Mouse (Mus musculus) stomach, embryonic 14.5 days (tissue): ENCODE results near the gene Ncoa3. TPM values are rescaled to one million over a fixed set of nuclear protein-coding genes. Genes with fewer than 3 reads are reported as not detected.

ENCODE experiments used
- ATAC-seq: fragments of 200-750 bp; cut with Nextera tagmentation; 2 replicates; pipeline ENCODE4 v1.8.0; 2017; ENCODE audit warnings: low read depth, moderate TSS enrichment; ENCODE audit not compliant: insufficient number of reproducible peaks, insufficient read depth, low FRiP score
- H3K27ac ChIP-seq: fragments of 300-500 bp; sonication (generic); 2 replicates; pipeline ENCODE4 v1.5.1; 2014; ENCODE audit warnings: mild to moderate bottlenecking, low read length, moderate library complexity, mixed read lengths
- H3K27me3 ChIP-seq: fragments of 300-500 bp; sonication (generic); 2 replicates; pipeline ENCODE4 v1.6.1; 2014; ENCODE audit warnings: low read length, control low read depth, mixed read lengths; ENCODE audit not compliant: control insufficient read depth, insufficient read depth
- H3K36me3 ChIP-seq: fragments of 300-500 bp; sonication (generic); 2 replicates; pipeline ENCODE4 v1.6.1; 2014; ENCODE audit warnings: mild to moderate bottlenecking, control low read depth, low read length, moderate library complexity, mixed read lengths; ENCODE audit not compliant: control insufficient read depth, insufficient read depth
- H3K4me1 ChIP-seq: fragments of 300-500 bp; sonication (generic); 2 replicates; pipeline ENCODE4 v1.6.1; 2014; ENCODE audit warnings: low read length, control low read depth, mixed read lengths; ENCODE audit not compliant: control insufficient read depth, insufficient read depth
- H3K4me2 ChIP-seq: fragments of 300-500 bp; sonication (generic); replicated peaks from 2 replicates; pipeline ENCODE4 v1.6.1; 2014; ENCODE audit warnings: low read depth, low read length, control low read depth
- H3K4me3 ChIP-seq: fragments of 300-500 bp; sonication (generic); 2 replicates; pipeline ENCODE4 v1.5.1; 2014; ENCODE audit warnings: low read depth, low read length, control low read depth
- H3K9ac ChIP-seq: fragments of 300-500 bp; sonication (generic); replicated peaks from 2 replicates; pipeline ENCODE4 v1.6.1; 2014; ENCODE audit warnings: low read depth, mild to moderate bottlenecking, control low read depth, low read length, moderate library complexity, mixed read lengths
- H3K9me3 ChIP-seq: fragments of 300-500 bp; sonication (generic); 2 replicates; pipeline ENCODE4 v1.6.1; 2016; ENCODE audit warnings: low read depth, low read length, control low read depth; ENCODE audit not compliant: control insufficient read depth
- WGBS: fragments of 180-500 bp; shearing (Covaris S2); extraction: QIAGEN DNeasy Blood & Tissue Kit; methylation state at CpG from one replicate; pipeline ENCODE4 v1.1.7; 2014; 5-methylcytosine and 5-hydroxymethylcytosine counted together
- polyA plus RNA-seq: library from polyadenylated mRNA; unstranded; fragments of >200 nt; fragmentation: Nextera tagmentation; extraction: Ambion mirVana; gene quantifications from 2 replicates; pipeline ENCODE4 v1.2.1, GENCODE M21; 2014

Gene Ncoa3
- polyA plus RNA-seq, 1 experiment from 2014 or later, result 25.7 TPM

GRCm38 (mm10) chr2:166051966-166052365 is 59.5 kb downstream of the Ncoa3 start:
- peaks cover 76% of the 10 kb centered on the region for H3K36me3 ChIP-seq
- H3K9ac ChIP-seq, result no peak overlapping the region
- no peak overlapping the region for H3K27ac ChIP-seq
- H3K4me3 ChIP-seq, result no peak overlapping the region
- no peaks in the 10 kb centered on the region for H3K27me3 ChIP-seq
- 92% methylated on average over 7 of the region's 7 CpGs for WGBS
- ATAC-seq, result no peak
- no peak overlapping the region for H3K4me2 ChIP-seq
- H3K9me3 ChIP-seq, result no peaks in the 10 kb centered on the region
- no peaks in the 10 kb centered on the region for H3K4me1 ChIP-seq

DNA sequence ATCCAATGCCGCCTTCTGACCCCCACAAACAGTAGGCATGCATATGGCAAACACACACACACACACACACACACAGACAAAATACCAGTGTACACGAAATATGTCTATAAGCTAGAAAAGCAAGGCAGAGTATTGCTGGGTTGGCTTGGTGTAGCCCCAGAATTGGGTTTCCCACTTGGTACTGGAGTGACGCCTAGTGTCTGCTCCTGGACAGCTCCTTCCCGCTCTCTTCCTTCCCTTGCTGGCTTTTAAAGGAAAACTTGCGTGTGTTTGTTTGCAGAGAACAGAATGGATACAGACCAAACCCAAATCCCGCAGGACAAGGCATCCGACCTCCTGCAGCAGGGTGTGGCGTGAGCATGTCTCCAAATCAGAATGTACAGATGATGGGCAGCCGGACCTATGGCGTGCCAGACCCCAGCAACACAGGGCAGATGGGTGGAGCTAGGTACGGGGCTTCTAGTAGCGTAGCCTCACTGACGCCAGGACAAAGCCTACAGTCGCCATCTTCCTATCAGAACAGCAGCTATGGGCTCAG is 61.6 kb downstream of the Ncoa3 start:
- ATAC-seq, result no peak
- H3K4me1 ChIP-seq, result no peaks in the 10 kb centered on the region
- H3K27me3 ChIP-seq, result no peaks in the 10 kb centered on the region
- no peak overlapping the region for H3K4me2 ChIP-seq
- no peak overlapping the region for H3K9ac ChIP-seq
- H3K36me3 ChIP-seq, result peaks cover 68% of the 10 kb centered on the region
- H3K27ac ChIP-seq, result no peak overlapping the region
- no peak overlapping the region for H3K4me3 ChIP-seq
- H3K9me3 ChIP-seq, result no peaks in the 10 kb centered on the region
- WGBS, result 91% methylated on average over 14 of the region's 14 CpGs

DNA sequence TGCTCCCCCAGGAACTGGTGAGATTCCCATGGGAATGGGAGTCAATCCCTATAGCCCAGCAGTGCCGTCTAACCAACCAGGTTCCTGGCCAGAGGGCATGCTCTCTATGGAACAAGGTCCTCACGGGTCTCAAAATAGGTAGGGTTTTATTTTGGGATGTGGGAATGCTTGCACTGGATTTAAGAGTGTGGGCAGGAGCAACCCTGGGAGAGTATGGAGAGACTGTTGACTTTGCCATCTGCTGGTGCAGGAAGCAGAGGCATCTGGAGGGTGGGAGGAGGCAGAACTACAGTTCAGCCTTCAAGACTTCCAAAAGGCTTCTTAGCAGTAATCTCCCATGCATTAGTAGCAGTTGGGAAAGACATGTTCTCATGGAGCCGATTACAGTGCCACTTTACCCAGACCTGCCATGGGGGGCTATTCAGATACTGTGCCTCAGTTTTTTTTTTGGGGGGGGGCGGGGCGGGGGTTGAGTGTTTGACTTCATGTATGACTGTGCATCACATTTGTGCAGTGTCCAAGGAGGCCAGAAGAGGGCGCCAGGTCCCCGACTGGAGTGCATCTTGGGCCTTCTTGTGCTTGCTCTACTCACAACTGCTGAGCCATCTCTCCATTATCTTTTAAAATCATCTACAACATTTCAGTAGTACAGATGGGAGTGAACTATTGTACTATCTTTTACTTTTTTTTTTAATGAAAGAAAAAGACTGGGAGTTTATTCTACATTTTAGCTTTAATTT is 67.4 kb downstream of the Ncoa3 start:
- Histone ChIP-seq H3K27me3 (no peaks in the 10 kb centered on the region), H3K4me3 (no peak overlapping the region), H3K27ac (no peak overlapping the region), H3K36me3 (peaks cover 56% of the 10 kb centered on the region), H3K4me2 (no peak overlapping the region), H3K4me1 (0 out of 2 replicates have a peak, but pooled peaks cover 4% of the 10 kb centered on the region), H3K9me3 (no peaks in the 10 kb centered on the region), H3K9ac (no peak overlapping the region)
- ATAC-seq, result no peak
- WGBS, result 87% methylated on average over 7 of the region's 7 CpGs

- ATAC-seq, result no peak
- 0 out of 2 replicates have a peak, but pooled peaks cover 4% of the 10 kb centered on the region for H3K4me1 ChIP-seq
- no peaks in the 10 kb centered on the region for H3K9me3 ChIP-seq
- no peak overlapping the region for H3K4me2 ChIP-seq
- WGBS, result 49% methylated on average over 1 of the region's 1 CpGs
- H3K36me3 ChIP-seq, result peaks cover 56% of the 10 kb centered on the region
- H3K27ac ChIP-seq, result no peak overlapping the region
- H3K4me3 ChIP-seq, result no peak overlapping the region
- no peaks in the 10 kb centered on the region for H3K27me3 ChIP-seq
- H3K9ac ChIP-seq, result no peak overlapping the region
These were observed 69.6 kb downstream of the Ncoa3 start for GRCm38 (mm10) chr2:166062008-166062407.

DNA sequence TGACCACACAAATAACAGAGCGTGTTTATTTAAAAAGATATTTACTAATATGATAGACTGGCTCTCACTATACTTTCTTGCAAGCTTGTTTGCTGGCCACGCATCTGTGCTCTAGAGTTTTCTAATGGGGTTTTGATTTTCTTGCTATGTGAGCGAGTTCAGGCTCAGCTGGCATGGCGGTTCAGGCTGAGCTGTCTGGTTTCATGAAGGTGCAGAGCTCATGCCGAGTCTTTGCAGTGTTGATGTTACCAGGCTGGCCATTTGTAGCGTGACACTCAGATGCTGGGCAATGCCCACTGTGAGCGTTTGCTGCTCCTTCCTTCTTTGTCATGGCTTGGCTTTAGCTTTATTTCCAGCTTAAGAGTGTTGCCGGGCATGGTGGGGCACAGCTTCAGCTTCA is 70.0 kb downstream of the Ncoa3 start:
- no peaks in the 10 kb centered on the region for H3K9me3 ChIP-seq
- ATAC-seq, result no peak
- peaks cover 56% of the 10 kb centered on the region for H3K36me3 ChIP-seq
- H3K27ac ChIP-seq, result no peak overlapping the region
- no peak overlapping the region for H3K4me2 ChIP-seq
- no peaks in the 10 kb centered on the region for H3K27me3 ChIP-seq
- H3K9ac ChIP-seq, result no peak overlapping the region
- 85% methylated on average over 8 of the region's 8 CpGs for WGBS
- H3K4me3 ChIP-seq, result no peak overlapping the region
- 0 out of 2 replicates have a peak, but pooled peaks cover 4% of the 10 kb centered on the region for H3K4me1 ChIP-seq

DNA sequence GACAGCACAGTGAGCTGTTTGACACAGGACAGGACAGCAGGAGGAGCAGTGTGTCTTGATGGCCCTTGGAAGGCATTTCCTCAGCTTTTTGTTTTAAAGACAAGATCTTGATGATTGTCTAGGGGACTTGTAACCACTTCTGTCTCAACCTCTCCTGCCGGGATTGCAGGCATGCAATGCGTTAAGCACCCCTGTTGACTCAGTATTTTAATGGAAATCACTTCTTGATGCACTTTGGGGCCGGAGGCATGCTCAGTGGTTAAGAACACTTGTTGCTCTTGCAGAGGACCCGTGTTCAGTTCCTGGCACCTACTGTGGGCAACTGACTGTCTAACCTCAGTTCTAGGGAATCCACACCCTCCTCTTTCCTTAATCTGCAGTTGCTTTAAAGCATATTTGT is 74.0 kb downstream of the Ncoa3 start:
- Histone ChIP-seq H3K4me2 (no peak overlapping the region), H3K27ac (no peak overlapping the region), H3K36me3 (peaks cover 65% of the 10 kb centered on the region), H3K4me1 (0 out of 2 replicates have a peak, but pooled peaks cover 4% of the 10 kb centered on the region), H3K9ac (no peak overlapping the region), H3K27me3 (no peaks in the 10 kb centered on the region), H3K9me3 (no peaks in the 10 kb centered on the region), H3K4me3 (no peak overlapping the region)
- no peak for ATAC-seq
- 84% methylated on average over 4 of the region's 4 CpGs for WGBS

DNA sequence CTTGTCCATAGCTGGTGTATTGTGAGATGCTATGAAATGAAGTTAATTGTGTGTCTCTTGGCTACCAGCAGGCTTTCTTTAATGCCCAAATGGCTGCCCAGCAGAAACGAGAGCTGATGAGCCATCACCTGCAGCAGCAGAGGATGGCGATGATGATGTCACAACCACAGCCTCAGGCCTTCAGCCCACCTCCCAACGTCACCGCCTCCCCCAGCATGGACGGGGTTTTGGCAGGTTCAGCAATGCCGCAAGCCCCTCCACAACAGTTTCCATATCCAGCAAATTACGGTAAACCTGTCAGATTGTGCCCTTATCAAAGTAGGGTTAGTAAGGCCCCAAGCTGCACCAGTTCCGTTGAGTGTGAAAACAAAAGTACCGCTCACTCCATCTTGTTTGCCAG is 75.8 kb downstream of the Ncoa3 start:
- Histone ChIP-seq H3K9ac (no peak overlapping the region), H3K4me1 (no peaks in the 10 kb centered on the region), H3K27ac (no peak overlapping the region), H3K4me3 (no peak overlapping the region), H3K4me2 (no peak overlapping the region), H3K27me3 (no peaks in the 10 kb centered on the region), H3K9me3 (no peaks in the 10 kb centered on the region), H3K36me3 (peaks cover 60% of the 10 kb centered on the region)
- WGBS, result 89% methylated on average over 9 of the region's 9 CpGs
- ATAC-seq, result no peak

GRCm38 (mm10) chr2:166069164-166069563 is 76.7 kb downstream of the Ncoa3 start:
- peaks cover 63% of the 10 kb centered on the region for H3K36me3 ChIP-seq
- no peaks in the 10 kb centered on the region for H3K4me1 ChIP-seq
- 89% methylated on average over 5 of the region's 5 CpGs for WGBS
- no peak for ATAC-seq
- H3K4me3 ChIP-seq, result no peak overlapping the region
- no peak overlapping the region for H3K4me2 ChIP-seq
- no peak overlapping the region for H3K27ac ChIP-seq
- H3K9me3 ChIP-seq, result no peaks in the 10 kb centered on the region
- H3K9ac ChIP-seq, result no peak overlapping the region
- H3K27me3 ChIP-seq, result no peaks in the 10 kb centered on the region
